Mouse (Mus musculus) MEL (cell line): ENCODE data around the gene Btbd3. TPM values are rescaled to one million over a fixed set of nuclear protein-coding genes. Genes with fewer than 3 reads are reported as not detected.

Source experiments
- DNase-seq: peaks from one replicate; pipeline ENCODE4 v3.0.0; 2011; ENCODE audit warnings: low read depth, low spot score
- H3K27ac ChIP-seq: 2 replicates; pipeline ENCODE4 v1.5.1; 2012; ENCODE audit warnings: low read depth, mild to moderate bottlenecking, control low read depth, low read length, moderate library complexity; ENCODE audit not compliant: control insufficient read depth
- H3K27me3 ChIP-seq, 2 experiments: fragments of 150-350 bp in 1 of 2; sonication (generic) in 1 of 2; 2 replicates each; pipeline ENCODE4 v1.6.1; 2012; ENCODE audit warnings: low read length in 2 of 2, mild to moderate bottlenecking in 2 of 2, improper control_type of control experiment in 1 of 2, moderate library complexity in 1 of 2; ENCODE audit not compliant: insufficient read depth in 2 of 2, control insufficient read depth in 1 of 2
- H3K36me3 ChIP-seq, 2 experiments: 2 replicates each; pipeline ENCODE4 v1.6.1; 2012 to 2014; ENCODE audit warnings: low read length in 2 of 2, improper control_type of control experiment in 1 of 2, inconsistent platforms in 1 of 2, mild to moderate bottlenecking in 1 of 2; ENCODE audit not compliant: insufficient read depth in 2 of 2, control insufficient read depth in 1 of 2
- H3K4me1 ChIP-seq, 2 experiments: fragments of 150-350 bp in 1 of 2; sonication (generic) in 1 of 2; 2 replicates each; pipeline ENCODE4 v1.6.1; 2012; ENCODE audit warnings: low read length in 2 of 2, improper control_type of control experiment in 1 of 2, mild to moderate bottlenecking in 1 of 2; ENCODE audit not compliant: insufficient read depth in 2 of 2, control insufficient read depth in 1 of 2
- H3K4me3 ChIP-seq, 2 experiments: fragments of 150-350 bp in 1 of 2; sonication (generic) in 1 of 2; 2 replicates each; pipeline ENCODE4 v1.5.1; 2012; ENCODE audit warnings: low read depth in 2 of 2, low read length in 2 of 2, mild to moderate bottlenecking in 2 of 2, moderate library complexity in 2 of 2, control low read depth in 1 of 2, improper control_type of control experiment in 1 of 2; ENCODE audit not compliant: control insufficient read depth in 1 of 2, insufficient read depth in 1 of 2
- H3K79me2 ChIP-seq: 2 replicates; pipeline ENCODE4 v1.6.1; 2012; ENCODE audit warnings: mild to moderate bottlenecking, low read length, moderate library complexity; ENCODE audit not compliant: control insufficient read depth, poor library complexity, insufficient read depth
- H3K9ac ChIP-seq: 2 replicates; pipeline ENCODE4 v1.6.1; 2012; ENCODE audit warnings: low read depth, mild to moderate bottlenecking, control low read depth, low read length, moderate library complexity; ENCODE audit not compliant: control insufficient read depth, poor library complexity, severe bottlenecking
- H3K9me3 ChIP-seq: fragments of 150-350 bp; sonication (generic); replicated peaks from 2 replicates; pipeline ENCODE4 v1.6.1; 2012; ENCODE audit warnings: mild to moderate bottlenecking, low read length, improper control_type of control experiment, moderate library complexity; ENCODE audit not compliant: insufficient read depth
- CHD1 ChIP-seq: IDR thresholded peaks from 2 replicates; pipeline ENCODE4 v1.6.1; 2012; ENCODE audit warnings: low read depth, mild to moderate bottlenecking, inconsistent platforms, low read length, improper control_type of control experiment
- CHD2 ChIP-seq: IDR thresholded peaks from 2 replicates; pipeline ENCODE4 v1.6.1; 2011; ENCODE audit warnings: low read length, improper control_type of control experiment
- ELF1 ChIP-seq: IDR thresholded peaks from 2 replicates; pipeline ENCODE4 v1.6.1; 2014; ENCODE audit warnings: low read depth, mild to moderate bottlenecking, inconsistent platforms, low read length, improper control_type of control experiment, moderate library complexity
- EP300 ChIP-seq, 2 experiments: IDR thresholded peaks; 2 replicates each; pipeline ENCODE4 v1.6.1; 2011; ENCODE audit warnings: improper control_type of control experiment in 2 of 2, low read length in 2 of 2, low read depth in 1 of 2, mild to moderate bottlenecking in 1 of 2
- ETS1 ChIP-seq: IDR thresholded peaks from 2 replicates; pipeline ENCODE4 v1.6.1; 2012; ENCODE audit warnings: low read depth, mild to moderate bottlenecking, inconsistent platforms, low read length, improper control_type of control experiment, moderate library complexity
- GABPA ChIP-seq: IDR thresholded peaks from 2 replicates; pipeline ENCODE4 v1.6.1; 2012; ENCODE audit warnings: low read depth, mild to moderate bottlenecking, inconsistent platforms, low read length, improper control_type of control experiment, moderate library complexity
- HCFC1 ChIP-seq: IDR thresholded peaks from 2 replicates; pipeline ENCODE4 v1.6.1; 2012; ENCODE audit warnings: low read depth, mild to moderate bottlenecking, inconsistent platforms, low read length, improper control_type of control experiment, moderate library complexity
- JUND ChIP-seq: IDR thresholded peaks from 2 replicates; pipeline ENCODE4 v1.6.1; 2011; ENCODE audit warnings: low read depth, mild to moderate bottlenecking, improper control_type of control experiment, low read length
- KAT2A ChIP-seq: conservative IDR thresholded peaks from 2 replicates; pipeline ENCODE4 v1.6.1; 2012; ENCODE audit warnings: low read depth, low read length, improper control_type of control experiment, inconsistent platforms
- MAFK ChIP-seq: IDR thresholded peaks from 2 replicates; pipeline ENCODE4 v1.6.1; 2011; ENCODE audit warnings: low read depth, mild to moderate bottlenecking, low read length, improper control_type of control experiment, borderline replicate concordance
- MAZ ChIP-seq: IDR thresholded peaks from 2 replicates; pipeline ENCODE4 v1.6.1; 2012; ENCODE audit warnings: low read depth, mild to moderate bottlenecking, inconsistent platforms, low read length, improper control_type of control experiment
- MYB ChIP-seq: IDR thresholded peaks from 2 replicates; pipeline ENCODE4 v1.6.1; 2011; ENCODE audit warnings: mild to moderate bottlenecking, low read depth, low read length, improper control_type of control experiment
- MYC ChIP-seq: IDR thresholded peaks from 2 replicates; pipeline ENCODE4 v1.6.1; 2011; ENCODE audit warnings: low read depth, mild to moderate bottlenecking, low read length, improper control_type of control experiment, moderate library complexity
- NELFE ChIP-seq: IDR thresholded peaks from 2 replicates; pipeline ENCODE4 v1.6.1; 2011; ENCODE audit warnings: low read depth, low read length, improper control_type of control experiment
- NRF1 ChIP-seq: IDR thresholded peaks from 2 replicates; pipeline ENCODE4 v1.6.1; 2014; ENCODE audit warnings: low read depth, mild to moderate bottlenecking, inconsistent platforms, low read length, improper control_type of control experiment, moderate library complexity; ENCODE audit not compliant: poor library complexity, insufficient read depth, severe bottlenecking
- POLR2AphosphoS2 ChIP-seq: IDR thresholded peaks from 2 replicates; pipeline ENCODE4 v1.6.1; 2011; ENCODE audit warnings: low read length, improper control_type of control experiment
- POLR2AphosphoS5 ChIP-seq: IDR thresholded peaks from 2 replicates; pipeline ENCODE4 v1.6.1; 2012; ENCODE audit warnings: low read depth, borderline replicate concordance, mild to moderate bottlenecking, inconsistent platforms, low read length, moderate library complexity, mixed read lengths
- RAD21 ChIP-seq: IDR thresholded peaks from 2 replicates; pipeline ENCODE4 v1.6.1; 2011; ENCODE audit warnings: mild to moderate bottlenecking, low read depth, low read length, improper control_type of control experiment
- SIN3A ChIP-seq: IDR thresholded peaks from 2 replicates; pipeline ENCODE4 v1.6.1; 2012; ENCODE audit warnings: low read length, improper control_type of control experiment, inconsistent platforms
- SMC3 ChIP-seq: IDR thresholded peaks from 2 replicates; pipeline ENCODE4 v1.6.1; 2011; ENCODE audit warnings: low read depth, low read length, improper control_type of control experiment
- TAL1 ChIP-seq: IDR thresholded peaks from 2 replicates; pipeline ENCODE4 v1.6.1; 2012; ENCODE audit warnings: mild to moderate bottlenecking, inconsistent platforms, low read length, moderate library complexity, mixed read lengths
- UBTF ChIP-seq: IDR thresholded peaks from 2 replicates; pipeline ENCODE4 v1.6.1; 2012; ENCODE audit warnings: low read depth, mild to moderate bottlenecking, inconsistent platforms, low read length, improper control_type of control experiment, moderate library complexity, borderline replicate concordance; ENCODE audit not compliant: insufficient read depth
- USF2 ChIP-seq, 2 experiments: IDR thresholded peaks; 2 replicates each; pipeline ENCODE4 v1.6.1; 2011 to 2012; ENCODE audit warnings: improper control_type of control experiment in 2 of 2, low read length in 2 of 2, borderline replicate concordance in 1 of 2, inconsistent platforms in 1 of 2, low read depth in 1 of 2, mild to moderate bottlenecking in 1 of 2; ENCODE audit not compliant: insufficient read depth in 1 of 2
- ZKSCAN1 ChIP-seq: IDR thresholded peaks from 2 replicates; pipeline ENCODE4 v1.6.1; 2012; ENCODE audit warnings: low read depth, mild to moderate bottlenecking, inconsistent platforms, low read length, improper control_type of control experiment, moderate library complexity
- ZMIZ1 ChIP-seq: IDR thresholded peaks from 2 replicates; pipeline ENCODE4 v1.6.1; 2012; ENCODE audit warnings: low read depth, mild to moderate bottlenecking, inconsistent platforms, low read length, improper control_type of control experiment, moderate library complexity
- ZNF384 ChIP-seq: IDR thresholded peaks from 2 replicates; pipeline ENCODE4 v1.6.1; 2012; ENCODE audit warnings: low read depth, mild to moderate bottlenecking, inconsistent platforms, low read length, improper control_type of control experiment
- polyA plus RNA-seq, 2 experiments: library from polyadenylated mRNA; stranded (reverse) in 1 of 2; unstranded in 1 of 2; fragments of >175 nt in 1 of 2; fragments of >200 nt in 1 of 2; gene quantifications; 2 replicates each; pipeline versions ENCODE4 v1.2.1 to v1.2.4; 2012; ENCODE audit warnings: low replicate concordance in 2 of 2, low read depth in 1 of 2; ENCODE audit not compliant: insufficient read length in 2 of 2, insufficient read depth in 1 of 2, missing spikeins in 1 of 2
- total RNA-seq: library from RNA; depleted of rRNA; stranded (reverse); fragments of 300-350 nt; gene quantifications from 2 replicates; pipeline ENCODE4 v1.2.3, GENCODE M21; 2012

The Btbd3 gene
- total and polyA plus RNA-seq, 3 experiments = not detected

GRCm38 (mm10) chr2:138589105-138589504, 332.7 kb downstream of the Btbd3 start:
- no peak overlapping the region for H3K27ac ChIP-seq
- H3K4me3 ChIP-seq = no peak overlapping the region
- H3K79me2 ChIP-seq = no peaks in the 10 kb centered on the region
- no peak for TF ChIP-seq MYB
- no peak for TF ChIP-seq JUND
- TF ChIP-seq ZNF384 = no peak
- no peak for TF ChIP-seq KAT2A
- TF ChIP-seq NELFE = no peak
- TF ChIP-seq HCFC1 = no peak
- TF ChIP-seq SIN3A = no peak
- no peak for TF ChIP-seq POLR2AphosphoS5
- no peak for TF ChIP-seq MAZ
- TF ChIP-seq ZMIZ1 = no peak
- no peak for TF ChIP-seq RAD21
- no peaks in the 10 kb centered on the region for H3K27me3 ChIP-seq
- no peak for DNase-seq
- H3K36me3 ChIP-seq = no peaks in the 10 kb centered on the region
- H3K9me3 ChIP-seq = no peaks in the 10 kb centered on the region
- no peaks in the 10 kb centered on the region for H3K4me1 ChIP-seq
- H3K9ac ChIP-seq = no peak overlapping the region

GRCm38 (mm10) chr2:138590307-138590706, 333.9 kb downstream of the Btbd3 start:
- H3K9me3 ChIP-seq = no peaks in the 10 kb centered on the region
- no peaks in the 10 kb centered on the region for H3K27me3 ChIP-seq
- H3K4me1 ChIP-seq = no peaks in the 10 kb centered on the region
- no peaks in the 10 kb centered on the region for H3K79me2 ChIP-seq
- TF ChIP-seq SMC3 = no peak
- TF ChIP-seq ZKSCAN1 = no peak
- TF ChIP-seq MAZ = no peak
- TF ChIP-seq ZMIZ1 = no peak
- no peak for TF ChIP-seq MAFK
- TF ChIP-seq MYC = no peak
- TF ChIP-seq GABPA = no peak
- TF ChIP-seq KAT2A = no peak
- no peak for TF ChIP-seq TAL1
- no peak overlapping the region for H3K4me3 ChIP-seq
- no peaks in the 10 kb centered on the region for H3K36me3 ChIP-seq
- no peak overlapping the region for H3K27ac ChIP-seq
- no peak for DNase-seq
- no peak overlapping the region for H3K9ac ChIP-seq

GRCm38 (mm10) chr2:138612361-138612760, 356.0 kb downstream of the Btbd3 start:
- no peak for TF ChIP-seq NELFE
- no peak for TF ChIP-seq NRF1
- TF ChIP-seq ZMIZ1 = no peak
- no peak for TF ChIP-seq POLR2AphosphoS5
- no peak for TF ChIP-seq POLR2AphosphoS2
- no peak for TF ChIP-seq ZNF384
- no peak for TF ChIP-seq USF2 (IDR thresholded peaks at IDR 0.05; ENCODE audit: borderline replicate concordance in 1 of 2, insufficient read depth in 1 of 2, low read depth in 1 of 2, low read length in 2 of 2)
- no peak for TF ChIP-seq CHD2
- TF ChIP-seq EP300 (IDR thresholded peaks at IDR 0.05; ENCODE audit: low read depth in 1 of 2, low read length in 2 of 2) = no peak
- TF ChIP-seq SIN3A = no peak
- no peak for TF ChIP-seq ELF1
- TF ChIP-seq UBTF = no peak
- TF ChIP-seq JUND = no peak
- no peak for TF ChIP-seq CHD1
- TF ChIP-seq ETS1 = no peak
- TF ChIP-seq, all 39 proteins: peak for 0
- H3K36me3 ChIP-seq = no peaks in the 10 kb centered on the region
- H3K79me2 ChIP-seq = no peaks in the 10 kb centered on the region

More at GRCm38 (mm10) chr2:138612361-138612760, 356.0 kb downstream of the Btbd3 start:
- Histone ChIP-seq H3K4me3 (no peak overlapping the region), H3K27ac (no peak overlapping the region), H3K4me1 (no peaks in the 10 kb centered on the region), H3K9ac (no peak overlapping the region), H3K9me3 (no peaks in the 10 kb centered on the region), H3K27me3 (no peaks in the 10 kb centered on the region)
- DNase-seq = no peak
